Mouse (Mus musculus) megakaryocyte-erythroid progenitor cell, adult 5-6 weeks (primary cell): ENCODE data around the gene Maml2. TPM values are rescaled to one million over a fixed set of nuclear protein-coding genes. Genes with fewer than 3 reads are reported as not detected.

ENCODE experiments used
- ATAC-seq: replicated peaks from 2 replicates; pipeline ENCODE4 v1.8.0; 2016; ENCODE audit warnings: mild to moderate bottlenecking, inconsistent platforms; ENCODE audit not compliant: severe bottlenecking, poor library complexity, low FRiP score, low TSS enrichment
- total RNA-seq, 2 experiments: library from RNA; stranded (forward) in 1 of 2; stranded (reverse) in 1 of 2; fragments of 200-1000, 215-1000 nt in 1 of 2; fragments of >200 nt in 1 of 2; fragmentation: Nextera tagmentation in 1 of 2; gene quantifications; 2 replicates each; pipeline ENCODE4 v1.2.3; 2014 to 2017

The Maml2 gene
- total RNA-seq, 2 experiments from 2014 or later = 1.2 TPM

DNA sequence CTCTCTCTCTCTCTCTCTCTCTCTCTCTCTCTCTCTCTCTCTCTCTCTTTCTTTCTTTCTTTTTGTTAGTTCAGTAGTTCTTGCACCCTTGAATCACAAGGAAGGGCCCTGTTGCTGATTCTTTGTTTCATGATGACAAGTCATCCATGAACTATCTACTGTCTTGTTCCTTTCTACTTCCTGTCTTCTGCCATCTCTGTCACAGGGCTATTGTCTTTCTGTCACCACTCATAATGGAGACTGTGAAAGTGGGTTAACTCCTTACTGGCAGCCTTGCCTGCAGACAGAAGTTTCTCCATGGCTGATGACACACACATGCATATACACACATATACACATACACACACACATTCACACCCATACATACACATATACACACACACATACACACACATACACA is 216.7 kb downstream of the Maml2 start:
- no peak for ATAC-seq

DNA sequence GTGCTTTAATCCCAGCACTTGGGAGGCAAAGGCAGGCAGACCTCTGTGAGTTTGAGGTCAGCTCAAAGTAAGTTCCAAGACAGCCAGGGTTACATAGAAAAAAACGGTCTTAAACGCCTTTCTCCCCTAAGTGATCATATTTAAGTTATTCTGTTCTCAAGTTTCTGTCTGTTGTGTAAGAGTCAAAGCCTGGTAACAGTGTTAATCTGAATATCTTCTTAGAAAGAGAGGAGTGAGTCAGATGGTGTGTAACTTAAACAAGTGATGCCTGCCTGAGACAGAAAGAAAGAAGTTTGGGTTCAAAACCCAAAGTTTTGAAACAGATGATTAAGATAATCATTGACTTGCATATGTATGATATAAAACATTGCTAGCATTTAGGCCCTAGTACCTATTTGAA is 218.2 kb downstream of the Maml2 start:
- no peak for ATAC-seq

DNA sequence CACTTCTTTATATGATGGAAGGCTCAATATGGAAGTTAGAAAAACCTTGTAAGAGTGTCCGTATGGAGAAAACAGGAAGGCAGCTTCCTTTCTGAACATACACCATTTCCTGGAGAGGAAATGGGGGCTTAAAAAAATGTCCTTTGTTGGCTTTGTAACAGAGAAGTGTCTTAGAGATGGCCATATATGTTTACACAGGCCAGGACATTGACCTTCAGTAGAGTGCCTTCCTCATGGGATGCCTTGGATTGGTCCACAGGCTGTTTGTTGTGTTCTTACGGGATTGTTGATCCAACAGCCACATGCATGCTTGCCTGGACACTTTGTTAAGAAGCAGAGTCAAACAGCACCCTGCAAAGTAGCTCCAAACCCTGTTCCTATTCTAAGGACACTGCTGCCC is 220.3 kb downstream of the Maml2 start:
- ATAC-seq = no peak

DNA sequence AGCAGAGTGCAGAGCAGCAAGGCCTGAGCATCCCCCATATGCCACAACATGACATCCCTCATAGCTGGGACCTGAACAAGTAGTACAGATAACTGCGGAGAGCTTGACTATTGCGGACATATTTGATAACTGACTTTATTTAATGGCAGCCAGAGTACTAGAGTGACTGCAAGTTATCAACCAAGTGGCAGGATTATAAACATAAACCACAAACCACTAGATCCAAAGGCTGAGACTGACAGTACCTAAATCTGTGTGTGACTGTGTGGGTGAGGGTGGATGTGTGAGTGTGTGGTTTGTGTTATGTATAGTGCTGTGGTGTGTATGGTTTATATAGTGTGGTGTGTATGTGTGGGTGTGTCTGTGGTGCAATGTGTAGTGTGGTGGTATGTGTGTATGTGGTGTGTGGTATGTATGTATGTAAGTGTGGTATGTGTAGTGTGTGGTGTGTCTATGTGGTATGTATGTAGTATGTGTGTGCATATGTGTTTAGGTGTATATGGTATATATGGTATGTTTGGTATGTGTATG is 220.7 kb downstream of the Maml2 start:
- ATAC-seq = no peak

DNA sequence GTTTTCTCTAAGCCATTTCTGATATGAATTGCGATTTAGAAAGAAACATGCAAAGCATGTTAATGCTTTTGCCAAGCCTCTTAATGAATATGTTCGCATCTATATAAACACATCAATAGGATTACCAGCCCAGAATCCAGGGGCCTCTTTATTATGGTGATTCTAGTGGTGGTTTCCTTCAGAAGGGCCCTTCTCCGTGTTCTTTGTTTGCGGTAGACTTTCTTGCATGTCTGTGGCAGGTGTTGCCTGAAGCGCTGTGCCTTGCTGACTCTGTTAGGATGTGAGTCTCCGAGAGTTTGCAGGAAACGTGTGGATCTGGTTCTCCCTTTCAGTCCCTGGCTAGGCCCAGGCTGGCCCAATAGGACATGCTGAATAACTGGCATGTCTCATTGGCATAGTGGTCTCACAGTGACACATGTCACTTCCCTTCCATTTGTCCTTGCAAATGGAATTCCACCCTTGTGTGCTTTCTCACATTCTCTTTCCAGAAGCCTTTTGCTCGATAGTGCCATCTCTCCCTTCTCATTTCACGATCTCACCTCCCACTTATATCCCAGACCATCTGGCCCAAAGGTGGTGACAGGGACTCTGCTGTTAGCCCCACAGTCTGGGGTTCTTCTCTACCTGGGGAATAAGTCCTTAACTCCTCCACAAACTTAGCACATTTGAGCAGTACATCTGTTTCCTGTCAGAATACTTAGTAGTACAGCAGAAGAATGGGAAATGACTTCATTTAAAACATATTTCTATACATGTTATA is 224.5 kb downstream of the Maml2 start:
- ATAC-seq = no peak

DNA sequence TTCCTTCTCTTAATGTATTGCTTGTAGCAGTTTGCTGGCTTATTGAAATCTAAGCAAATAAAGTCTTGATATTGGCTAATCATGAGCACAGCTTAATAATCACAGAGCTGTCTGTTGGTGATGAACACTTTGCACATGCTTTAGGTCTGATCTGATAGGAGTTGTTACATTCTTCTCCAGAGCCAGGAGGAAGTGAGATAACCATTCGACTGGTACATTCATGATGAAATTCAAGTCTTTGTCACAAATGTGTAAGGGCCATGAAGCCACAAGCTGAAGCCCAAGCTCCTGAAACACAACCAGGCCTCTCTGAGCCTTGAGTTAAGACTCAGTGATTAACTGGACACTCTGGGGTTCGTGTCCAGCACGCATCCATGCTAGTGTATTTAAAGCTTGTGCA is 225.3 kb downstream of the Maml2 start:
- no peak for ATAC-seq

DNA sequence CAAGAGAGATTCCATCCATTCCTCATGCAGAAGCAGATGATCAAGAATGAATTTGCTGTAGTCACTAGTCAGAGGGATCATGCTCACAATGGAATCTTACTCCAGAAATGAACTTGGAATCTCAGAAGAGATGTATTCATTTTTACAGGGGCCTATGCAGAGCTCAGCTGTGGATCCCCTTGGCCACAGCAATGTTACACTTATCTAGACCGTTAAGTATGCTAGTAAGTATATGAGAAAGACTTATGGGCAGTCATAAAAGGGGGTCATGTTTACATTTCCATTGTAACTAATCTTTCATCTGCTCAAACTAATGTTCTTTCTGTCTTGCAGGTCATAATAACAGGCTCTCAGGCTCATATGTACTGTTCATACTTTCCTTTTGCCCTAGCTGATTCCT is 227.3 kb downstream of the Maml2 start:
- no peak for ATAC-seq

DNA sequence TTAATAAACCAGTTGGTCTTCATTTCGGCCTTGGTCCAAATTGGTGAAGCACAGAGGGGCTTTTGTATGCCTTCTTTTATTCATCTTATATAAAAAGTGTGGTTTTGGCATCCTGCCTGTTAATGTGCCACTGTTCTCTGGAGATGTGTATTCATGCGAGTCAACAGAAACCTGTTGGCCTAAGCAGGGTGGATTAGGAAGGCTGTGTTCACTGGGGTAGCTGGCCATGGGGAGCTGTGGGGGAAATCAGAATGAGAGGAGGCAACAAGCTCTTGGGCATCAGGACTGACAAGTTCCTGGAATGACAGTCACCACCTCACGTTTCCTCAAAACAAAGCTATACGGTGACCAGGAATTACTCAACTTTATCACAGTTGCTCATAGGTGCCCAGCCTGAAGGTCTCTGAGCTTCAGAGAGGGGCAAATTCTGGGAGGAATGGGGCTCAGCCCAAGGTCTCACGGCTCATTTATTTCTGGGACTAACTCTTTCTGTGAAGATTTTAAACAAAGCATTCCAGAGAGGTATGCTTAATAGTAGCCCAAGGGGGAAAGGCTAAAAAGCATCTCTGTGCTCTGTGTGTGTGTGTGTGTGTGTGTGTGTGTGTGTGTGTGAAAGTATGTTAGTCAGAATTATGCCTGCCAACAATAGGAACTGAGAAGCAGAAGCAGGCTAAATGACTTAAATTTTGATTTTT is 228.0 kb downstream of the Maml2 start:
- no peak for ATAC-seq

DNA sequence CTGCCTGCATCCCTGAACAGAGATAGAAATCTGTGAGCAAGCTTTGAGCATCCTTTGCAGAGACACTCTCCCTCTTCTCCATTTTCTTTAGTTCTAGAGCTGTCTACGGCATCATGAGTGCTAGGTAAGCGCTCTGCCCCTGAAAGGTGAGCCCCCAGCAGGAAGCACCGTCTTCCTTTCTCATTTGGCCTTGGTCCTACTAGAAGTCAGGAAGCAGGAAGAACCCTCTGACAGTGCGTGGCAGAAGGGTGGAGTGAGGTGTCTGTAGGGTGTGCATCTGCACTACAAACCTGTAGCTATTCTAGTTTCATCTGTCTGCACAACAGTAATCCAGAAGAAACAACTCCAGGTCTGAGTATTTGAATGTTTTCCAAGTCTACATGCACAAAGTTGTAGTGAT is 232.8 kb downstream of the Maml2 start:
- ATAC-seq = no peak

DNA sequence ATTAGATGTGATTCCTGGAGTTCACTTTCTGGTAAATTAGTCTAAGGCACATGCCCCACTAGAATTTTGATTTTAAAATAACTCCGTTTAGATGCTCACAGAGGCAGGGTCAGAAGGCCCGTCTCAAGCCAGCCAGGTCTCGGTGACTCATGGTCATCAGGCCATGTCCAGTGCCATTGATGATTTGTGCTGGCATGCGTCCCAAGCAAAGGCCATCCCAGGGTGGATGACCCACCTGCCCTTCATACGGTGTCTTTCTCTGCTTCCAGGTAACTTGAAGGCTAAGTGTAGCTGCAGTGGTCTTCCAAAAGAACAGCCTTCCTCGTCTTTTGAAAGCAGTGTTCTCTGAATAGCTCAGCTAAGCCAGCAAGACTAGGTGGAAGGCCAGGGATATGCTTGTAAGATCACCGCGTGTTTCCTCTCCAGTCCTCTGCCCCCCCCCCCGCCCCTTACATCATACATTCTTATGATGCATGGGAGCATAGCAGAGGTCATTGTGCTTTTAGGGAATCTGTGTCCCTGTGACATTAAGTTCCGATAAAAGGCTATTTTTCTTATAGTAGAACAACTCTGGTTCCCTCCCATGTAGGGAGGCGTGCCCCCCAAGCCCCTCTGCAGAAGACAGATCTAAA is 235.4 kb downstream of the Maml2 start:
- no peak for ATAC-seq

DNA sequence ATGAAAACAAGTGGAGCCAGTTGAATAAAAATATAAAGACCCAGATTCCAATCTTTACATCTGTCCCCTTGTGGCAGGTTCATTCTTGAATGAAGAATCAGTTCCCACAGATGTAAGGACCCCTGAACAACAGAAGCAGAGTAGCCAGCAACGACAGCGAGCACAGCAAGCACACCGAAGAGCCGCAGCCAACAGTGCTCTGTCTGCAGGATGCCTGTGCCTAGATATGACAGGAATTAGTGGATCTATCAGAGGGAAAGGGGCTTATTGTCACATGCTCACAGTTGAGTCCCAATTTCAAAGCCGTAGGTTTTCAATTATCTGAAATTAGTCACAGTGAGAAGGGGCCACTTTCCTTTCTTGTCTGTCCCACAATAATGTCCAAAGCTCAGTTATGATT is 238.0 kb downstream of the Maml2 start:
- no peak for ATAC-seq

DNA sequence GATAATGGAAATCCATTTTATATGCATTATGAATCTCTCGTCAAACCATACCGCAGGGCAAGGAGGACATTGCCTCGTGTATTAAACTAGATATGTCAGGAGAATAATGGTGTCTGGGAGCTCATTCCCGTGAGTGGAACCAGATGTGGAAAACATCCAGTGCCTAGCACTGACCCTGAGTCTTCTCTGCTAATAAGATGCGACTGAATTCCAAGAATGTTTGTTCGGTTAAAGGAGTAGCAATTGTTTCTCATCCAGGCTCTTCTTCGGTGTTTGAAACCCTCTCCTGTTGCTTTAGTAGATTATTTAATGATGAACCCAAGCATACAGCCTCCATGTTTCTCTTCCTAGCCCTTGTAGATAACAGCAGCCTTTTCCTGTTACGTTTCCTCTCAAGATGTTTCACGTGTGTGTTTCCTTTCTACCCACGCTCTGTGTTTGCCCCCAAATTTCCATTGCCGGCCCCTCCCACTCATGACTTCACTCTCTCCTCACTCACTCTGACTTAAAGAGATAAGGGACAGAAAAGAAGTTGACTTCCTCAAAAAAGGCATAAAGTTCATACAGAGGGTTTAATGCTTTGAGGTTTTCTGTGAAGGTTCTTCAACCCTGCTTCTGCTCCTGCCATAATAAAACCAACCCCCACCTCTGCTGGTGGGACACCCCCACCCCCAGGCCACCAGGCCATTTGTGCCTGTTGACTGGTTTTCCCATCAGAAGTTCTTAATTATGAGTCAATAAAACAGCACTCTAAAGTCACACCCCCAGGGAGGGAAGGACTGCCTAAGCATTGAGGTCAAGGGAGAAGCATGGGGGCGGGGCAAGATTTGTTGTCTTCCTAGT is 238.9 kb downstream of the Maml2 start:
- ATAC-seq = peak; percentile 75

DNA sequence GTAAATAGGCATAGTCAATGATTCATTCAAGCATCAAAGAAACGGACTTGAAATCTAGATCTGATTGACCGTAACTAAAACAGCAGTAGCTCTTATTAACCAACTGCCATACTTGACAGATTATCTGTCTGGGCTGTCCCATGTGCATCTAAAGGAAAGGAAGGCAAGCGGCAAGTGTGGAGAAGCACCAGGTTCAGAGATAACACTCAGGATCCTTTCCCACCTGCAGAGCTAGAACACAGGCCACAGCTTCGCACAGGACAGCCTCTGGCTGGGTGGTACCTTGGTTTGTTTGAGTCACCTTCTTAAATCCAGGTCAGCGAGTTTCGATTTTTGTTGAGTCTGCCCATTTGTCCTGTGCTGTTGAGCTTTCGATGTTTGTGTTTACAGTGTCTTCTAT is 240.4 kb downstream of the Maml2 start:
- ATAC-seq = no peak

DNA sequence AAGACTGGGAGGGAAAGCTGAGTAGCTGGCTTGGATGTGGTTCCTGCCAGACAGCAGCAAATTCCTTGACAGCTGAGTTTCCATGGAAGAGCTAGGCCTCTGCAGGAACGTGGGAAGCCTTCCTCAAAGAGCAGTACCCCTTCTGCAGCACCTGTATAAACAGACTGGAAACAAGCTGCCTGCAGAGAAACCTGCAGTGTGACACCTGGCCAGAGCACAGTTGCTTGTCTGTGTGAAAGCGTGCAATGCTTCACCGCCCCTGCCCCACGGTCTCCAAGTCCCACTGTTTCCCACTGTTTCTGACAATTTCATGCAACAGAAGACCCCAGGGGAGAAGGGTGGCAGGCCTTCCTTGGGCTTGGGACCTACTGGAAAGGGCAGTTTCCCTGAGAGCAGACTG is 241.8 kb downstream of the Maml2 start:
- no peak for ATAC-seq

DNA sequence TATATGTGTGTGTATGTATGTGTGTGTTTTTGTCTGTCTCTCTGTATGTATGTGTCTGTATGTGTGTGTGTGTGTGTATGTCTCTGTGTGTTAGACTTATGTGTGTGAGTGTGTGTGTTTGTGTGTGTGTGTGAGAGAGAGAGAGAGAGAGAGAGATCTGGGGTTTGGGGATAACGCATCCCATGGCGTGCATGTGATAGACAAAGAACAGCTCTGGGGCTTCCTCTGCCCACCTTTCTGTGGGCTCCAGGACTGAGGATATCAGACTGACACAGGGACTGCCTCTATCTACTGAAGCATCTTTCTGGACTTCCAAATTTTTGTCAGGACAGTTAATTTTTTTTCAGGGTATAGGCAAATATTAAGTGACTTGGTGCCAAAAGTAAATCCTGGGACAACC is 242.5 kb downstream of the Maml2 start:
- ATAC-seq = no peak

DNA sequence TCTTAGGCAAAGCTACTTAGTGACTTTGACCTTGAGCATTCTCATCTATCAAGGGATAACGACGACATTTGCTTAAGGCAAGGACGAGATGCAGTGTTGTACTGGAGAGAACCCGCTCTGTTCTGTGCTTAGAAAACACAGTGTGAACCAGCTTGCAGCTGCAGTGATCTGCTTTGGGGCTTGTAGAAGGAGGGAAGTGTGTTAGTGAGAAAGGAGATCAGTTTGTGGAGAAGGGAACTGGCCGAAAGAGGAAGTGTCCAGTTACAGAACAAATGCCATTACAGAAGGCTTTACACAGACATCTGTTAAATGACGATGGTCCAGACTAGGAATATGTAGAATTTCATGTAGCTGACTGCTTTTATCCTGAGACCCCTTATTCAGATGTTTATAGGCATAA is 243.0 kb downstream of the Maml2 start:
- ATAC-seq = no peak

DNA sequence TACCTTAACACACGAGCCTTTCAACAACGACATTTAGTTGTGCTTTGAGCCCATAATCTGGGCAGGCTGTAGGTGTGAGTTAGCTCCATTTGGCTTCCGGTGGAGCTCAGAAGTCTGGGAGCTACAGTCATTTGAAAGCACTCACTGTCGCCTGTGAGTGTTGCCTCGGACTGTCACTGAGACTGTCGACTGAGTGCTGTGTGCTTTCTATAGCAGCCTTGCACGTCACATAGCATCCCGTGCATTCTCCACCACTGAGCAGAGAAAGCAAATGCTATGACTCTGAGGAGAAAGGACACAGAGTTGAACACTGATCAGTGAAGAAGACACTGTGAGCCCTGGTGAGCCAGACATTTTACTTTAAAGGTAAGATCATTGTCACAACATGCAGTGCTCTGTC is 245.4 kb downstream of the Maml2 start:
- ATAC-seq = no peak

DNA sequence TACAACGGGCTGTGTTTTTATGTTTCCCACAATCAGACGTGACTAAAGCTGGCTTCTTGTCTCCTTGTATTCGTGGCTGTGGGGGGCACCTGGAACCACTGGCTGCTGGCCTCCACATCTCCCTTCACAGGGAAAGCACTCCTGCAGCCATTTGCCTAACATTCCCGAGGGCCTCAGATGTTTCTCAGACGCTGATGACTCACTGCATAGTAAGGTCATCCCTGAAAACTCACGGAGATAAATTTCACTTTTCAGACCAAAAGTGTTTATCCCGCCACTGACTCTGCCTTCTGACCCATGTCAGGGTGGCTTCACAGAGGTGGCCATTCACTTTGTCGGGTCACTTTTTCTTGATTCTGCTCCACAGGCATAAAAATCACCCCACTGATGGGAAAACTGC is 246.4 kb downstream of the Maml2 start:
- ATAC-seq = no peak

DNA sequence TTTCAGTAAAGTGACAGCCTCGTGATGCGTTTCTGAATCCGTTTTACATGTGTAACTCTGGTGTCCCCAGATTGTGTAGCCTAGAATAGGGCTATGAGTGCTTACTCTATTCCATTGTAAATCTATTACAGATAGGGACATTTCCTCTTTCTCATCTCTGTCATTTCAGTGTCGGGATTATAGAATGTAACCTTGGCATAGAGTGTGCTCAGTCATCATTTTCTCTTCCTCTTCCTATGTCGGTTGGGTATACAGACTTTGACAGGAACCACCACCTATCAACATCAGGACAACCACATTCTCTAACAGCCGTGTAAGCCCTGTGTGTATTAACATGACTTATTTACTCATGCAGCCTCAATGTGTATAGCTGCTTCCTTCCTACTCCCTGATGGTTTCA is 248.0 kb downstream of the Maml2 start:
- ATAC-seq = no peak

DNA sequence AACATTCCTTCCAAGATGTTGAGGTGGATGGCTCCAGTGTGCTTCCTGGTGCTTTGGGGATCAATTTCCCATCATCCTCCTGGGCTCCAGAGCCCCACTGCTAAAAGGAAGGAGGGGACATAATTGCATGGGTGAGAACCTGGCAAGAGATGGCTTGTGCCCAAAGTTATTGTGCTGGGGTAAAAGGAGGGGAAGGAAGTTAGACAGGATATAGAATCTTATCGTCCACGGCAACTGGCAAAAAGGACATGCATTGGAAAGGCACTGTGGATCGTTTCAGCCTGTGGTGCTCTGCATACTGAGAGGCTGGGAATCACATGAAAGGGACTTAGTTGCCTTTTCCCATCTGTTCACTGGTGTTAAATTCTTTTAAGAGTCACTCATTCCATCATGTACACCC is 252.2 kb downstream of the Maml2 start:
- no peak for ATAC-seq
